Mouse (Mus musculus) liver, embryonic 14.5 days (tissue): ENCODE results near the gene Cntnap2.

Source experiments
- CTCF ChIP-seq: IDR thresholded peaks from 2 replicates; pipeline ENCODE4 v1.5.1; 2016; ENCODE audit warnings: antibody characterized with exemption, low read depth, control low read depth
- EP300 ChIP-seq: IDR thresholded peaks from 2 replicates; pipeline ENCODE4 v1.6.1; 2016; ENCODE audit warnings: antibody characterized with exemption, low read depth

- TF ChIP-seq CTCF (peak; percentile 29; the same call in 1 of the 2 replicates), EP300 (no peak)
These were observed 2225.6 kb downstream of the Cntnap2 start for GRCm38 (mm10) chr6:47284794-47285193.
